9 mouse cellular contexts compared by ENCODE assay signal in the genomic region with DNA sequence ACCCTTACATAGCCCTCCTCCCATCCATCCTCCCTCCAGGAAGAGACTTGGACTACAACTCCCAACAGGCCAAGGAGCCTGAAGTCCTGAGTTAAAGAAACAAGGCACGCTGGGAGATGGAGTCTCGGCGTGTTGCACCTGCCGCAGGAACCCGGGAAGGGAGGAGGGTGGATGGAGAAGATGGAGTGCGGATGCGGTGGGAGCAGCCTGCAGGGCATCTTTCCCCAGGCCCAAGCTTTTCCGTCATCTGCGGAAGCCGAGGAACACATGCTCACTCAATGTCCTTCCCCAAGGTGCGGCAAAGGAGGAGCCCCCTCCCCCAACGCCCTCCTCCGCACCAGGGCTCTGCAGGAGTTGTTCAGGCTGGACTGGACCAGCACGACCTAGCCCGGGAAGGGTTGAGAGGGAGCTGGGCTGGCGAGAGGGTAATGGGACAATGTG. TPM values are rescaled to one million over a fixed set of nuclear protein-coding genes. Genes with fewer than 3 reads are reported as not detected.
DNase-seq lines count a peak whose midpoint lies in the region; ATAC-seq lines count a peak whose summit lies in the region.
"Had no signal": no experiment of that assay in that cellular context is flagged by ENCODE, and none has a peak within 500 bp of the region (broad histone marks: within the 10 kb centered on the region; RNA-seq: fewer than 3 reads in every experiment).

No protein-coding gene starts in this region.

- ATAC-seq in heart, embryonic 12.5 days (ENCODE audit: insufficient number of reproducible peaks, low FRiP score) = peak; percentile 43
- peak; percentile 72 for ATAC-seq in cerebellum, adult (ENCODE audit: insufficient number of reproducible peaks, low FRiP score, low TSS enrichment)
- ATAC-seq in forebrain, embryonic 15.5 days (replicated peaks) = peak; percentile 41
- ATAC-seq in limb, embryonic 13.5 days (ENCODE audit: low FRiP score, low read depth) = peak; percentile 29; the same call in 1 of the 2 replicates
- ATAC-seq in neural tube, embryonic 14.5 days (ENCODE audit: low read depth) = peak; percentile 24; the same call in 1 of the 2 replicates
- ATAC-seq: Patski had no signal

- 1% methylated on average over 16 of the region's 16 CpGs for WGBS in heart, embryonic 12.5 days
- WGBS in forebrain, embryonic 15.5 days = 1% methylated on average over 16 of the region's 16 CpGs
- 1% methylated on average over 15 of the region's 16 CpGs for WGBS in limb, embryonic 13.5 days
- under 1% methylated on average over 16 of the region's 16 CpGs for WGBS in neural tube, embryonic 14.5 days

- DNase-seq in heart, postnatal 14 days = no peak
- DNase-seq in kidney, adult 9 months = peak; percentile 77
- no peak for DNase-seq in gastrocnemius, postnatal 36 days

- H3K4me2 ChIP-seq in heart, embryonic 12.5 days = peak overlapping the region; percentile 81
- peak overlapping the region; percentile 65 for H3K4me2 ChIP-seq in forebrain, embryonic 15.5 days (replicated peaks)
- peak overlapping the region; percentile 60 for H3K4me2 ChIP-seq in limb, embryonic 13.5 days (replicated peaks)
- peak overlapping the region; percentile 69 for H3K4me2 ChIP-seq in neural tube, embryonic 14.5 days (ENCODE audit: low read depth, low read length)

- H3K4me3 ChIP-seq in heart, embryonic 12.5 days = peak overlapping the region; percentile 46
- peak overlapping the region; percentile 32 for H3K4me3 ChIP-seq in forebrain, embryonic 15.5 days
- peak overlapping the region; percentile 30 for H3K4me3 ChIP-seq in limb, embryonic 13.5 days
- peak overlapping the region; percentile 31 for H3K4me3 ChIP-seq in neural tube, embryonic 14.5 days (ENCODE audit: low read depth, low read length)

- peaks cover 96% of the 10 kb centered on the region for H3K27me3 ChIP-seq in heart, embryonic 12.5 days (replicated peaks)
- H3K27me3 ChIP-seq in forebrain, embryonic 15.5 days = no peaks in the 10 kb centered on the region
- peaks cover 80% of the 10 kb centered on the region for H3K27me3 ChIP-seq in limb, embryonic 13.5 days
- no peaks in the 10 kb centered on the region for H3K27me3 ChIP-seq in neural tube, embryonic 14.5 days (ENCODE audit: control insufficient read depth, insufficient read depth, low read length)

- H3K36me3 ChIP-seq in heart, embryonic 12.5 days = no peaks in the 10 kb centered on the region
- H3K36me3 ChIP-seq in forebrain, embryonic 15.5 days = peaks cover 12% of the 10 kb centered on the region
- no peaks in the 10 kb centered on the region for H3K36me3 ChIP-seq in limb, embryonic 13.5 days
- H3K36me3 ChIP-seq in neural tube, embryonic 14.5 days (ENCODE audit: control insufficient read depth, insufficient read depth, low read length) = peaks cover 18% of the 10 kb centered on the region

- no peak overlapping the region for H3K27ac ChIP-seq in heart, embryonic 12.5 days (ENCODE audit: poor library complexity, severe bottlenecking)
- 0 out of 2 replicates have a peak overlapping the region, but pooled peaks have one; percentile 14 for H3K27ac ChIP-seq in forebrain, embryonic 15.5 days (replicated peaks)
- H3K27ac ChIP-seq in limb, embryonic 13.5 days = no peak overlapping the region
- no peak overlapping the region for H3K27ac ChIP-seq in neural tube, embryonic 14.5 days (ENCODE audit: low read depth, low read length)

- intact Hi-C loops in heart, postnatal 14 days (cut with DNase I) = no loop called here
- intact Hi-C loops in gastrocnemius, postnatal 36 days (cut with DNase I) = no loop called here

- no peaks in the 10 kb centered on the region for H3K9me3 ChIP-seq in heart, embryonic 12.5 days (replicated peaks)
- no peaks in the 10 kb centered on the region for H3K9me3 ChIP-seq in forebrain, embryonic 15.5 days
- H3K9me3 ChIP-seq in limb, embryonic 13.5 days = no peaks in the 10 kb centered on the region
- H3K9me3 ChIP-seq in neural tube, embryonic 14.5 days (ENCODE audit: control insufficient read depth, low read length) = no peaks in the 10 kb centered on the region

- H3K4me1 ChIP-seq in heart, embryonic 12.5 days (replicated peaks) = peaks cover 16% of the 10 kb centered on the region
- H3K4me1 ChIP-seq in forebrain, embryonic 15.5 days = peaks cover 49% of the 10 kb centered on the region
- peaks cover 8% of the 10 kb centered on the region for H3K4me1 ChIP-seq in limb, embryonic 13.5 days
- H3K4me1 ChIP-seq in neural tube, embryonic 14.5 days (ENCODE audit: control insufficient read depth, insufficient read depth, low read length) = peaks cover 32% of the 10 kb centered on the region

- peak overlapping the region; percentile 18 for H3K9ac ChIP-seq in heart, embryonic 12.5 days
- peak overlapping the region; percentile 34 for H3K9ac ChIP-seq in forebrain, embryonic 15.5 days (replicated peaks)
- 0 out of 2 replicates have a peak overlapping the region, but pooled peaks have one; percentile 48 for H3K9ac ChIP-seq in limb, embryonic 13.5 days
- H3K9ac ChIP-seq in neural tube, embryonic 14.5 days (replicated peaks; ENCODE audit: low read depth, low read length) = peak overlapping the region; percentile 56

RNA-seq across cellular contexts. Expression of a gene that starts 3.9 kb away (rescaled TPM):
- polyA plus RNA-seq in heart, embryonic 12.5 days (2016; fragmentation: Nextera tagmentation; extraction: Ambion mirVana) = 0.08 and 0.13 TPM in 2 replicates
- total RNA-seq in heart, postnatal 14 days (2021) = under 1 TPM; 0.29 to 0.48 TPM
- polyA plus RNA-seq in forebrain, embryonic 15.5 days (2015; fragmentation: Nextera tagmentation; extraction: Ambion mirVana) = 6.5 and 7.5 TPM in 2 replicates
- polyA plus RNA-seq in limb, embryonic 13.5 days (2015; fragmentation: Nextera tagmentation; extraction: Ambion mirVana) = 0.15 and 0.18 TPM in 2 replicates
- polyA plus RNA-seq in neural tube, embryonic 14.5 days (2014; fragmentation: Nextera tagmentation; extraction: Ambion mirVana) = 6.3 and 7.0 TPM in 2 replicates
- under 1 TPM; 0.36 to 0.39 TPM for total RNA-seq in gastrocnemius, postnatal 36 days (2021)

RNA-seq across cellular contexts. Expression of a gene that starts 12.9 kb away (rescaled TPM):
- 24.2 and 25.9 TPM in 2 replicates for polyA plus RNA-seq in heart, embryonic 12.5 days (2016; fragmentation: Nextera tagmentation; extraction: Ambion mirVana)
- 1 to 10 TPM; 2.1 to 2.4 TPM for total RNA-seq in heart, postnatal 14 days (2021)
- polyA plus RNA-seq in forebrain, embryonic 15.5 days (2015; fragmentation: Nextera tagmentation; extraction: Ambion mirVana) = 32.1 and 33.3 TPM in 2 replicates
- polyA plus RNA-seq in limb, embryonic 13.5 days (2015; fragmentation: Nextera tagmentation; extraction: Ambion mirVana) = 40.4 and 41.7 TPM in 2 replicates
- 11.8 and 12.5 TPM in 2 replicates for polyA plus RNA-seq in neural tube, embryonic 14.5 days (2014; fragmentation: Nextera tagmentation; extraction: Ambion mirVana)
- 1 to 10 TPM; 4.9 to 6.7 TPM for total RNA-seq in gastrocnemius, postnatal 36 days (2021)

RNA-seq across cellular contexts. Expression of a gene that starts 45.3 kb away (rescaled TPM):
- not detected in 2 replicates for polyA plus RNA-seq in heart, embryonic 12.5 days (2016; fragmentation: Nextera tagmentation; extraction: Ambion mirVana)
- not detected for total RNA-seq in heart, postnatal 14 days (2021)
- polyA plus RNA-seq in forebrain, embryonic 15.5 days (2015; fragmentation: Nextera tagmentation; extraction: Ambion mirVana) = 0.11 and 0.15 TPM in 2 replicates
- 0.09 TPM in 1 of 2 replicates, not detected in the other for polyA plus RNA-seq in limb, embryonic 13.5 days (2015; fragmentation: Nextera tagmentation; extraction: Ambion mirVana)
- not detected in 2 replicates for polyA plus RNA-seq in neural tube, embryonic 14.5 days (2014; fragmentation: Nextera tagmentation; extraction: Ambion mirVana)
- total RNA-seq in gastrocnemius, postnatal 36 days (2021) = not detected
- polyA plus RNA-seq: Patski had no signal

RNA-seq across cellular contexts. Expression of a gene that starts 54.9 kb away (rescaled TPM):
- polyA plus RNA-seq in heart, embryonic 12.5 days (2016; fragmentation: Nextera tagmentation; extraction: Ambion mirVana) = 0.27 and 1.0 TPM in 2 replicates
- total RNA-seq in heart, postnatal 14 days (2021) = 1 to 10 TPM in 1 of 2 experiments, under 1 TPM in 1; 0.79 to 2.3 TPM
- polyA plus RNA-seq in forebrain, embryonic 15.5 days (2015; fragmentation: Nextera tagmentation; extraction: Ambion mirVana) = 1.1 and 1.2 TPM in 2 replicates
- 0.97 and 1.6 TPM in 2 replicates for polyA plus RNA-seq in limb, embryonic 13.5 days (2015; fragmentation: Nextera tagmentation; extraction: Ambion mirVana)
- 2.2 and 2.4 TPM in 2 replicates for polyA plus RNA-seq in neural tube, embryonic 14.5 days (2014; fragmentation: Nextera tagmentation; extraction: Ambion mirVana)
- under 1 TPM; 0.38 to 0.39 TPM for total RNA-seq in gastrocnemius, postnatal 36 days (2021)
- polyA plus RNA-seq: Patski had no signal
